Mouse (Mus musculus) ES-E14 (cell line): ENCODE results near the gene Ube4a. TPM values are rescaled to one million over a fixed set of nuclear protein-coding genes. Genes with fewer than 3 reads are reported as not detected.

Experiments used
- DNase-seq: peaks from one replicate; pipeline ENCODE4 v3.0.0-alpha.2; 2013; ENCODE audit warnings: low read depth, low spot score
- H3K27ac ChIP-seq: 2 replicates; pipeline ENCODE4 v1.5.1; 2012; ENCODE audit warnings: low read depth, mild to moderate bottlenecking, low read length, moderate library complexity, mixed read lengths; ENCODE audit not compliant: poor library complexity, insufficient read depth, severe bottlenecking
- H3K36me3 ChIP-seq: 2 replicates; pipeline ENCODE4 v1.6.1; 2012; ENCODE audit warnings: mild to moderate bottlenecking, low read length, moderate library complexity, mixed read lengths; ENCODE audit not compliant: control insufficient read depth, poor library complexity, insufficient read depth, severe bottlenecking
- H3K4me1 ChIP-seq, 2 experiments: fragments of 150-350 bp in 1 of 2; sonication (generic) in 1 of 2; 2 replicates each; pipeline ENCODE4 v1.6.1; 2012; ENCODE audit warnings: low read length in 2 of 2, mild to moderate bottlenecking in 1 of 2, mixed read lengths in 1 of 2; ENCODE audit not compliant: control insufficient read depth in 2 of 2, insufficient read depth in 2 of 2, poor library complexity in 1 of 2
- H3K4me3 ChIP-seq, 2 experiments: fragments of 150-350 bp in 1 of 2; sonication (generic) in 1 of 2; 2 replicates each; pipeline ENCODE4 v1.5.1; 2012; ENCODE audit warnings: low read length in 2 of 2, low read depth in 1 of 2, mild to moderate bottlenecking in 1 of 2, mixed read lengths in 1 of 2; ENCODE audit not compliant: insufficient read depth in 1 of 2, poor library complexity in 1 of 2, severe bottlenecking in 1 of 2
- H3K9ac ChIP-seq: 2 replicates; pipeline ENCODE4 v1.6.1; 2012; ENCODE audit warnings: low read depth, mild to moderate bottlenecking, low read length, mixed read lengths; ENCODE audit not compliant: poor library complexity, insufficient read depth, severe bottlenecking
- H3K9me3 ChIP-seq: fragments of 150-350 bp; sonication (generic); 2 replicates; pipeline ENCODE4 v1.6.1; 2012; ENCODE audit warnings: low read depth, mild to moderate bottlenecking, low read length; ENCODE audit not compliant: control insufficient read depth, insufficient read depth
- CHD2 ChIP-seq: IDR thresholded peaks from 2 replicates; pipeline ENCODE4 v1.6.1; 2014; ENCODE audit warnings: mild to moderate bottlenecking, low read depth, low read length, inconsistent platforms
- HCFC1 ChIP-seq: IDR thresholded peaks from 2 replicates; pipeline ENCODE4 v1.6.1; 2012; ENCODE audit warnings: low read length, inconsistent platforms, borderline replicate concordance; ENCODE audit not compliant: insufficient read depth
- MAFK ChIP-seq: IDR thresholded peaks from 2 replicates; pipeline ENCODE4 v1.6.1; 2014; ENCODE audit warnings: mild to moderate bottlenecking, low read depth, low read length, inconsistent platforms; ENCODE audit not compliant: insufficient read depth
- ZC3H11A ChIP-seq: IDR thresholded peaks from 2 replicates; pipeline ENCODE4 v1.6.1; 2012; ENCODE audit warnings: low read depth, mild to moderate bottlenecking, inconsistent platforms, low read length, borderline replicate concordance
- ZNF384 ChIP-seq: IDR thresholded peaks from 2 replicates; pipeline ENCODE4 v1.6.1; 2012; ENCODE audit warnings: low read depth, low read length, inconsistent platforms
- in situ Hi-C, 2 experiments: fragments of 600-800 bp; cut with MboI; formaldehyde crosslinking; loops; one replicate each; pipeline ENCODE4 v1.15.1; 2025; ENCODE audit warnings: low sequenced_read_pairs in 2 of 2, inconsistent platforms in 1 of 2; ENCODE audit not compliant: unreplicated experiment in 2 of 2
- total RNA-seq: library from RNA; depleted of rRNA; stranded (reverse); fragments of 300-350 nt; gene quantifications from 2 replicates; pipeline ENCODE4 v1.2.3, GENCODE M21; 2012

Ube4a gene
- total RNA-seq, 1 experiment, result 46.5 TPM

GRCm38 (mm10) chr9:44985721-44986161, 20.3 kb upstream of the Ube4a start:
- H3K4me1 ChIP-seq, result peaks cover 0 to 2% of the 10 kb centered on the region in 2 experiments; a peak in 1 of 4 replicates
- no peaks in the 10 kb centered on the region for H3K36me3 ChIP-seq
- DNase-seq, result no peak
- in situ Hi-C loops, result no loop called here
- no peaks in the 10 kb centered on the region for H3K9me3 ChIP-seq
- no peak overlapping the region for H3K9ac ChIP-seq
- H3K4me3 ChIP-seq, result no peak overlapping the region
- no peak overlapping the region for H3K27ac ChIP-seq
- TF ChIP-seq ZNF384 (no peak), ZC3H11A (no peak)

GRCm38 (mm10) chr9:44983001-44983400, 17.6 kb upstream of the Ube4a start:
- in situ Hi-C loops, result no loop called here
- TF ChIP-seq ZC3H11A (no peak), MAFK (no peak), CHD2 (no peak)

GRCm38 (mm10) chr9:44982531-44982930, 17.1 kb upstream of the Ube4a start:
- H3K9me3 ChIP-seq, result no peaks in the 10 kb centered on the region
- TF ChIP-seq ZNF384 (no peak), HCFC1 (no peak), ZC3H11A (no peak), CHD2 (no peak), MAFK (no peak)
- no peaks in the 10 kb centered on the region for H3K36me3 ChIP-seq
- no peak overlapping the region for H3K9ac ChIP-seq
- in situ Hi-C loops, result no loop called here
- H3K4me3 ChIP-seq, result no peak overlapping the region
- no peak overlapping the region for H3K27ac ChIP-seq
- DNase-seq, result no peak
- peaks cover 0 to 2% of the 10 kb centered on the region in 2 experiments; a peak in 1 of 4 replicates for H3K4me1 ChIP-seq

More at GRCm38 (mm10) chr9:44983001-44983400, 17.6 kb upstream of the Ube4a start:
- H3K4me3 ChIP-seq, result no peak overlapping the region
- no peak overlapping the region for H3K9ac ChIP-seq
- H3K4me1 ChIP-seq, result peaks cover 0 to 2% of the 10 kb centered on the region in 2 experiments; a peak in 1 of 4 replicates
- H3K36me3 ChIP-seq, result no peaks in the 10 kb centered on the region
- no peak for DNase-seq
- H3K9me3 ChIP-seq, result no peaks in the 10 kb centered on the region
- no peak overlapping the region for H3K27ac ChIP-seq

- H3K4me1 ChIP-seq, result peaks cover 0 to 2% of the 10 kb centered on the region in 2 experiments; a peak in 1 of 4 replicates
- no peaks in the 10 kb centered on the region for H3K9me3 ChIP-seq
- H3K36me3 ChIP-seq, result no peaks in the 10 kb centered on the region
- no peak overlapping the region for H3K4me3 ChIP-seq
- DNase-seq, result no peak
- TF ChIP-seq MAFK, result no peak
- TF ChIP-seq ZC3H11A, result no peak
- no peak for TF ChIP-seq ZNF384
- no peak for TF ChIP-seq CHD2
- H3K9ac ChIP-seq, result no peak overlapping the region
- in situ Hi-C loops, result no loop called here
- no peak overlapping the region for H3K27ac ChIP-seq
Measured at GRCm38 (mm10) chr9:44982081-44982480, 16.7 kb upstream of the Ube4a start.

- H3K9me3 ChIP-seq, result no peaks in the 10 kb centered on the region
- H3K36me3 ChIP-seq, result no peaks in the 10 kb centered on the region
- peaks cover 0 to 2% of the 10 kb centered on the region in 2 experiments; a peak in 1 of 4 replicates for H3K4me1 ChIP-seq
- H3K9ac ChIP-seq, result no peak within 1 kb of the TSS
- no peak for DNase-seq
- no peak within 1 kb of the TSS for H3K27ac ChIP-seq
- in situ Hi-C loops, result no loop called here
- H3K4me3 ChIP-seq, result no peak within 1 kb of the TSS
- TF ChIP-seq CHD2, result no peak
- no peak for TF ChIP-seq ZC3H11A
- no peak for TF ChIP-seq ZNF384
- TF ChIP-seq MAFK, result no peak
- no peak for TF ChIP-seq HCFC1
Measured at GRCm38 (mm10) chr9:44981676-44982075, 16.3 kb upstream of the Ube4a start, which contains the start of gene Cd3d. Gene Cd3d, plus strand, starts transcription at chr9:44981786.
